Mouse (Mus musculus): Measurements from ENCODE around the gene Atp6v0c.

- TF ChIP-seq GATA1 (IDR thresholded peaks at IDR 0.05; ENCODE audit: borderline replicate concordance, low read length) (no peak), FLI1 (IDR thresholded peaks at IDR 0.05; ENCODE audit: low read length) (no peak)
Measured at GRCm38 (mm10) chr17:24210591-24210990, 41.1 kb upstream of the Atp6v0c start.
